Mouse (Mus musculus) kidney, adult 2 months (tissue): ENCODE data around the gene Wbp1l.
A peak's percentile ranks its signal among the peaks of the same experiment; 100 is the strongest.

Experiments
- CTCF ChIP-seq: fragments of 200-500 bp; conservative IDR thresholded peaks from 2 replicates; pipeline ENCODE4 v1.5.1; 2011; ENCODE audit warnings: low read depth, mild to moderate bottlenecking, control low read depth, low read length, moderate library complexity, mixed read lengths; ENCODE audit not compliant: insufficient read depth, insufficient read length
- POLR2A ChIP-seq: fragments of 200-500 bp; IDR thresholded peaks from one replicate; pipeline ENCODE4 v1.6.1; 2011; ENCODE audit warnings: low read depth, low read length, control low read depth

DNA sequence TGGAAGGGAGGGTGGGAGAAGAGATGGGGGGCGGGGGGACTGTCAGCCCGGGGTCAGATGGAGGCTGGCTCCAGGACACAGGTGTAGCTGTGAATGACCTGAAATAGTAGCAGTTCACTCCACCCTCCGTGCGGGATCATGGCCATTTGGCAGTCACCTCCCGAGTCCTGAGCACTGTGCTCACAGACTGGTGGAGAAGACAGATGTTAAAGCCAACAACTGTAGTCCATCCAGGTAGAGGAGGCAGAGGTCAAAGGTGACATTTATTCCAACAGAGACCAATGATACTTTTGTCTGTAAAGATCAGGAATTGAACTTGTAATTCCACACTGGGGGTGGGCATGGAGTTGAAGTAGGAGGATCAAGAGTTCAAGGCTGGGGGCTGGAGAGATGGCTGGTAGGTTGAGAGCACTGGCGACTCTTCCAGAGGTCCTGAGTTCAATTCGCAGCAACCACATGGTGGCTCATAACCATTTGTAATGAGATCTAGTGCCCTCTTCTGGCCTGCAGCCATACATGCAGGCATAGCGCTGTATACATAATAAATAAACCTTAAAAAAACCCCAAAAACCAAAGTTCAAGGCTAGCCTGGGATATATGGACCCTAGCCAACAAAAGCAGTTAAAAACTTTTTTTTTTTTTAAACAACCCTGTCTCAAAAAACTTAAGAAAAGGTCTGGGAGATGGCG, 6.0 kb upstream of the Wbp1l start:
- TF ChIP-seq CTCF: peak; percentile 29; the same call in 1 of the 2 replicates
- TF ChIP-seq POLR2A: no peak
